Comparison of ENCODE assay signal across 9 mouse cellular contexts in genomic region chr9:120027401-120028151, GRCm38 (mm10). TPM values are rescaled to one million over a fixed set of nuclear protein-coding genes. Genes with fewer than 3 reads are reported as not detected.
DNase-seq lines count a peak whose midpoint lies in the region; ATAC-seq and TF ChIP-seq lines count a peak whose summit lies in the region.
"Had no signal": no experiment of that assay in that cellular context is flagged by ENCODE, and none has a peak within 500 bp of the region (broad histone marks: within the 10 kb centered on the region; RNA-seq: fewer than 3 reads in every experiment).

No protein-coding gene starts in this region.

- peak; percentile 52 to 77 for DNase-seq in layer of hippocampus, postnatal 14 days (ENCODE audit: low spot score in 2 of 2)
- no peak for DNase-seq in layer of hippocampus, adult 9-11 months
- DNase-seq in Patski (ENCODE audit: low read depth, low spot score), result no peak
- peak; percentile 61 for DNase-seq in lung, postnatal 25 days (ENCODE audit: low spot score)
- DNase-seq in telencephalon, adult 2 months (ENCODE audit: low read depth, low spot score), result peak; percentile 51

- H3K4me3 ChIP-seq in intestine, embryonic 15.5 days (replicated peaks), result no peak overlapping the region
- H3K4me3 ChIP-seq: embryonic facial prominence, embryonic 12.5 days had no signal

- H3K9ac ChIP-seq in intestine, embryonic 15.5 days, result no peak overlapping the region
- H3K9ac ChIP-seq: embryonic facial prominence, embryonic 12.5 days had no signal

- H3K36me3 ChIP-seq in intestine, embryonic 15.5 days, result no peaks in the 10 kb centered on the region
- H3K36me3 ChIP-seq: embryonic facial prominence, embryonic 12.5 days had no signal

- no peak overlapping the region for H3K4me2 ChIP-seq in intestine, embryonic 15.5 days (replicated peaks)
- H3K4me2 ChIP-seq: embryonic facial prominence, embryonic 12.5 days had no signal

- WGBS in intestine, embryonic 15.5 days, result 23% methylated on average over 14 of the region's 14 CpGs

- H3K4me1 ChIP-seq in intestine, embryonic 15.5 days (replicated peaks), result 0 out of 2 replicates have a peak, but pooled peaks cover 2% of the 10 kb centered on the region
- H3K4me1 ChIP-seq: embryonic facial prominence, embryonic 12.5 days had no signal

- CTCF ChIA-PET in Patski (lab: Charles Lee), result interaction anchor here (0.7 to 2.0 kb wide), 6 partner anchors 28 to 82 kb away, joined by 3 to 19 read pairs (median 5); partner anchors contain the start of gene Slc25a38

- no peaks in the 10 kb centered on the region for H3K9me3 ChIP-seq in intestine, embryonic 15.5 days
- H3K9me3 ChIP-seq: embryonic facial prominence, embryonic 12.5 days had no signal

- ATAC-seq in Patski, result peak; percentile 40
- peak; percentile 92 for ATAC-seq in common myeloid progenitor, adult 5-6 weeks (replicated peaks; ENCODE audit: low read depth, poor library complexity, severe bottlenecking)
- ATAC-seq in granulocyte monocyte progenitor cell, adult 5-6 weeks (replicated peaks; ENCODE audit: poor library complexity, severe bottlenecking), result peak; percentile 95
- ATAC-seq in intestine, embryonic 15.5 days, result peak; percentile 54

- H3K27ac ChIP-seq in intestine, embryonic 15.5 days, result no peak overlapping the region
- H3K27ac ChIP-seq: embryonic facial prominence, embryonic 12.5 days had no signal

- no peak for TF ChIP-seq CTCF in Patski (IDR thresholded peaks at IDR 0.05)

- in situ Hi-C loops in Patski (cut with MboI; ENCODE audit: low pct_unique_long_range_greater_than_20kb), result loop anchor here (5.0 kb wide), 2 partner anchors 45 to 70 kb away; no protein-coding TSS in a partner anchor

- POLR2A ChIA-PET in Patski (lab: Charles Lee), result interaction anchor here (1.1 kb wide), 1 partner anchor 45 kb away, joined by 3 read pairs; no protein-coding TSS in a partner anchor

- no peaks in the 10 kb centered on the region for H3K27me3 ChIP-seq in Patski
- H3K27me3 ChIP-seq in intestine, embryonic 15.5 days (replicated peaks), result no peaks in the 10 kb centered on the region
- H3K27me3 ChIP-seq: embryonic facial prominence, embryonic 12.5 days had no signal

RNA-seq across cellular contexts. Expression of gene Xirp1, which starts 4.2 kb away (rescaled TPM):
- total RNA-seq in layer of hippocampus, postnatal 14 days (2021), result under 1 TPM; 0.14 to 0.41 TPM
- 0.04 TPM for polyA plus RNA-seq in Patski (2021)
- total RNA-seq in common myeloid progenitor, adult 5-6 weeks (2017), result not detected in 2 replicates
- not detected in 2 replicates for total RNA-seq in granulocyte monocyte progenitor cell, adult 5-6 weeks (2014; fragmentation: Nextera tagmentation)
- not detected in 2 replicates for total RNA-seq in granulocyte monocyte progenitor cell, adult 5-6 weeks (2017)
- 0.06 TPM in 1 of 2 replicates, not detected in the other for polyA plus RNA-seq in intestine, embryonic 15.5 days (2015; fragmentation: Nextera tagmentation; extraction: Ambion mirVana)

RNA-seq across cellular contexts. Expression of gene Cx3cr1, which starts 42.1 kb away (rescaled TPM):
- 10 to 100 TPM; 34.7 to 36.0 TPM for total RNA-seq in layer of hippocampus, postnatal 14 days (2021)
- polyA plus RNA-seq in Patski (2021), result not detected
- total RNA-seq in common myeloid progenitor, adult 5-6 weeks (2017), result 7.5 and 9.4 TPM in 2 replicates
- total RNA-seq in granulocyte monocyte progenitor cell, adult 5-6 weeks (2014; fragmentation: Nextera tagmentation), result 8.9 and 10.5 TPM in 2 replicates
- 10.5 and 11.3 TPM in 2 replicates for total RNA-seq in granulocyte monocyte progenitor cell, adult 5-6 weeks (2017)
- polyA plus RNA-seq in intestine, embryonic 15.5 days (2015; fragmentation: Nextera tagmentation; extraction: Ambion mirVana), result 9.6 and 10.9 TPM in 2 replicates

RNA-seq across cellular contexts. Expression of gene Csrnp1, which starts 43.1 kb away (rescaled TPM):
- total RNA-seq in layer of hippocampus, postnatal 14 days (2021), result 10 to 100 TPM in 1 of 2 experiments, 1 to 10 TPM in 1; 8.9 to 11.9 TPM
- 18.8 TPM for polyA plus RNA-seq in Patski (2021)
- total RNA-seq in common myeloid progenitor, adult 5-6 weeks (2017), result 11.9 and 16.9 TPM in 2 replicates
- total RNA-seq in granulocyte monocyte progenitor cell, adult 5-6 weeks (2014; fragmentation: Nextera tagmentation), result 1.3 and 8.5 TPM in 2 replicates
- total RNA-seq in granulocyte monocyte progenitor cell, adult 5-6 weeks (2017), result 8.8 and 16.9 TPM in 2 replicates
- polyA plus RNA-seq in intestine, embryonic 15.5 days (2015; fragmentation: Nextera tagmentation; extraction: Ambion mirVana), result 5.3 and 5.9 TPM in 2 replicates

Comparison
In these comparisons a context has a peak if more than half of its experiments do, and no peak if none do; other contexts are left out.
1. DNase-seq: peak in layer of hippocampus, postnatal 14 days (2 of 2), lung, postnatal 25 days (single experiment) and telencephalon, adult 2 months (single experiment); none in layer of hippocampus, adult 9-11 months (single experiment) and Patski (single experiment).
2. ATAC-seq: peak in every context shown above with its lines; median percentile 95 in granulocyte monocyte progenitor cell, adult 5-6 weeks; 92 in common myeloid progenitor, adult 5-6 weeks; 54 in intestine, embryonic 15.5 days; 40 in Patski.